Mouse (Mus musculus): ENCODE results near the gene Camk1d. TPM values are rescaled to one million over a fixed set of nuclear protein-coding genes. Genes with fewer than 3 reads are reported as not detected.

Camk1d gene
- 59.2 TPM for total RNA-seq (2023)

DNA sequence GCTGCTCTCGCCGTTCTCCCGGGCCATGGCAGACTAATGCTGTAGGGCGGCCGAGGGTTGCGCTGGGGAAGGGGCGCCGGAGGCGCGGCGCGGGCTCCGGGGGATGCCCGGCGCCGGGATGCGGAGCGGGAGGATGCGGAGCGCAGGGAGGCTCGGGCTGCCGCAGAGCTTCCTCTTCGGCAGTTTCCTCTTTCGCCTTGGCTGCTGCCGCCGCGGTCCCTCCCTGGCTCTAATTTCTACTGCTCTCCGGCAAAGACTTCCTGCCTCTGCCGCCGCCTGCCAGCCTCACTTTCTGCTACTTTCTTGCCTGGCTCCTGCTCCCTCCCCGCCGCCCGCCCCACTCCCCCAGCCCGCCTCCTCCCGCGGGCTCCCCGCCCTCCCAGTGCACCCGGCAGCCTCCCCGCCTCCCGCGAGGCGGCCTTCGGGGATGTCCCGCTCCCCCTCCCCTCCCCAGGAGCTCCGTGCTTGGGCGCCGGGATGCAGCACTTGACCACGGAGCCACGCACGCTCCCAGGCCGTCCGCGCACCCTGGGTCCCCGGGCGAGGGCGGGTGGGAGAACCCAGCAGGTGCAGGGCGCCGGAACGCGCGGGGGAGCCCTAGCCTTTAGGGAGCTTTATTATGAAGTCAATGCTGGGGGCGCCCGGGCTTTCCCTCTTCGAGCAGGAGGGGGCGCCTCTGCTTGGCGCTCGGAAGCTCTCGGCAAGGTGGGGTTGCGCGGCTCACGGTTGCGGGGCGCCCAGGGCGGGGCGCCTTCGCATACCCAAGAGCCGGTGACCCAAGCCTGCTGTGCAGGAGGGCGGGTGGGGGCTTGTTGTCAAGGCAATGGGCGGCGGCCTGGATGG, at the start of gene Camk1d:
Gene Camk1d (minus strand): TSS at position 305 of the 843 bp plus-strand sequence.

Other genes with a start within 250 kb of the Camk1d start
- gene Nudt5, start 130.5 kb upstream of the Camk1d start, total RNA-seq (2023), result 19.8 TPM
- gene Cdc123, start 130.6 kb upstream of the Camk1d start, total RNA-seq (2023), result 86.3 TPM
- 3.1 TPM for gene Gm13199, start 148.4 kb upstream of the Camk1d start, total RNA-seq (2023)
- gene Sec61a2, start 180.9 kb upstream of the Camk1d start, total RNA-seq (2023), result 32.1 TPM
- not detected for gene Dhtkd1, start 228.3 kb upstream of the Camk1d start, total RNA-seq (2023)
- 56.0 TPM for gene Upf2, start 237.0 kb upstream of the Camk1d start, total RNA-seq (2023)

Measured in CD4-positive naive resting alpha-beta T cell, adult 57 days (primary cell).